Mouse (Mus musculus): ENCODE measurements around the gene Gak. TPM values are rescaled to one million over a fixed set of nuclear protein-coding genes. Genes with fewer than 3 reads are reported as not detected.

Gak gene
- total and polyA plus RNA-seq, 3 experiments, result 49.9 to 67.3 (median 65.2) TPM

- TF ChIP-seq CHD2 (IDR thresholded peaks at IDR 0.05; ENCODE audit: low read length), result no peak
- H3K27me3 ChIP-seq (replicated peaks), result peaks cover 59% of the 10 kb centered on the region
- no peak within 1 kb of the TSS for H3K4me3 ChIP-seq (replicated peaks in 1 of 3; ENCODE audit: low read depth in 2 of 3, low read length in 2 of 3, poor library complexity in 1 of 3)
- H3K36me3 ChIP-seq (replicated peaks in 1 of 2; ENCODE audit: control insufficient read depth in 1 of 2, insufficient read depth in 1 of 2, low read length in 1 of 2), result no peaks in the 10 kb centered on the region
- H3K27ac ChIP-seq (ENCODE audit: insufficient read depth, low read depth), result no peak within 1 kb of the TSS
- no peak within 1 kb of the TSS for H3K9ac ChIP-seq (ENCODE audit: insufficient read depth, low read depth)
- no peaks in the 10 kb centered on the region for H3K4me1 ChIP-seq (ENCODE audit: control insufficient read depth in 1 of 2, insufficient read depth in 2 of 2)
- dilution Hi-C loops (cut with MboI; ENCODE audit: extremely low pct_ligation_motif_present, extremely low pct_unique_long_range_greater_than_20kb, low sequenced_read_pairs), result no loop called here
- no peak within 1 kb of the TSS for H3K4me2 ChIP-seq (ENCODE audit: insufficient read depth, low read depth, poor library complexity, severe bottlenecking)
- H3K9me3 ChIP-seq (replicated peaks; ENCODE audit: low read length), result no peaks in the 10 kb centered on the region
- in situ Hi-C loops (cut with MboI; ENCODE audit: low pct_ligation_motif_present, low pct_unique_long_range_greater_than_20kb, low sequenced_read_pairs), result no loop called here
- no peaks in the 10 kb centered on the region for H3K79me2 ChIP-seq (replicated peaks; ENCODE audit: control insufficient read depth, extremely low read depth, insufficient read depth, poor library complexity, severe bottlenecking)
- DNase-seq (ENCODE audit: extremely low read depth), result peak; percentile 13
These were observed 79.9 kb downstream of the Gak start, which contains the start of gene Cplx1 for GRCm38 (mm10) chr5:108549489-108550206. TSS of gene Cplx1 (minus strand) at chr5:108550024.

GRCm38 (mm10) chr5:108549137-108549488 is 80.4 kb downstream of the Gak start:
- dilution Hi-C loops (cut with MboI; ENCODE audit: extremely low pct_ligation_motif_present, extremely low pct_unique_long_range_greater_than_20kb, low sequenced_read_pairs), result no loop called here
- H3K4me2 ChIP-seq (ENCODE audit: insufficient read depth, low read depth, poor library complexity, severe bottlenecking), result no peak overlapping the region
- H3K9ac ChIP-seq (ENCODE audit: insufficient read depth, low read depth), result no peak overlapping the region

GRCm38 (mm10) chr5:108547636-108548035 is 81.9 kb downstream of the Gak start:
- no peaks in the 10 kb centered on the region for H3K79me2 ChIP-seq (replicated peaks; ENCODE audit: control insufficient read depth, extremely low read depth, insufficient read depth, poor library complexity, severe bottlenecking)
- peaks cover 53% of the 10 kb centered on the region for H3K27me3 ChIP-seq (replicated peaks)
- in situ Hi-C loops (cut with MboI; ENCODE audit: low pct_ligation_motif_present, low pct_unique_long_range_greater_than_20kb, low sequenced_read_pairs), result no loop called here
- no peaks in the 10 kb centered on the region for H3K4me1 ChIP-seq (ENCODE audit: control insufficient read depth in 1 of 2, insufficient read depth in 2 of 2)
- H3K4me3 ChIP-seq (replicated peaks in 1 of 3; ENCODE audit: low read depth in 2 of 3, low read length in 2 of 3, poor library complexity in 1 of 3), result no peak overlapping the region
- H3K27ac ChIP-seq (ENCODE audit: insufficient read depth, low read depth), result no peak overlapping the region
- no peak for DNase-seq (ENCODE audit: extremely low read depth)
- no peak overlapping the region for H3K9ac ChIP-seq (ENCODE audit: insufficient read depth, low read depth)
- no peak overlapping the region for H3K4me2 ChIP-seq (ENCODE audit: insufficient read depth, low read depth, poor library complexity, severe bottlenecking)
- dilution Hi-C loops (cut with MboI; ENCODE audit: extremely low pct_ligation_motif_present, extremely low pct_unique_long_range_greater_than_20kb, low sequenced_read_pairs), result no loop called here
- H3K9me3 ChIP-seq (replicated peaks; ENCODE audit: low read length), result no peaks in the 10 kb centered on the region
- no peaks in the 10 kb centered on the region for H3K36me3 ChIP-seq (replicated peaks in 1 of 2; ENCODE audit: control insufficient read depth in 1 of 2, insufficient read depth in 1 of 2, low read length in 1 of 2)
- TF ChIP-seq CHD1 (IDR thresholded peaks at IDR 0.05; ENCODE audit: low read depth, low read length) (no peak), CTCF (conservative IDR thresholded peaks at IDR 0.05 in 1 of 2, IDR thresholded peaks at IDR 0.05 in 1 of 2; ENCODE audit: low read depth in 2 of 2, low read length in 2 of 2) (no peak), ZC3H11A (IDR thresholded peaks at IDR 0.05; ENCODE audit: low read depth, low read length) (no peak), ZNF384 (IDR thresholded peaks at IDR 0.05; ENCODE audit: low read depth, low read length) (no peak), TBP (conservative IDR thresholded peaks at IDR 0.05; ENCODE audit: low read depth, low read length) (no peak), MAZ (IDR thresholded peaks at IDR 0.05; ENCODE audit: low read depth, low read length) (no peak), MAFK (IDR thresholded peaks at IDR 0.05; ENCODE audit: insufficient replicate concordance, low read length) (no peak), ZMIZ1 (IDR thresholded peaks at IDR 0.05; ENCODE audit: low read depth, low read length) (no peak), HCFC1 (IDR thresholded peaks at IDR 0.05; ENCODE audit: low read depth, low read length) (no peak), PAX5 (IDR thresholded peaks at IDR 0.05; ENCODE audit: low read length) (no peak), USF1 (IDR thresholded peaks at IDR 0.05; ENCODE audit: low read depth, low read length) (no peak), GABPA (IDR thresholded peaks at IDR 0.05; ENCODE audit: insufficient replicate concordance, low read depth, low read length) (no peak), MXI1 (IDR thresholded peaks at IDR 0.05; ENCODE audit: low read depth, low read length) (no peak), EP300 (IDR thresholded peaks at IDR 0.05; ENCODE audit: low read length) (no peak), SMC3 (IDR thresholded peaks at IDR 0.05; ENCODE audit: low read depth, low read length) (no peak)

More at GRCm38 (mm10) chr5:108549137-108549488, 80.4 kb downstream of the Gak start:
- DNase-seq (ENCODE audit: extremely low read depth), result no peak
- no peak overlapping the region for H3K27ac ChIP-seq (ENCODE audit: insufficient read depth, low read depth)
- H3K36me3 ChIP-seq (replicated peaks in 1 of 2; ENCODE audit: control insufficient read depth in 1 of 2, insufficient read depth in 1 of 2, low read length in 1 of 2), result no peaks in the 10 kb centered on the region
- H3K79me2 ChIP-seq (replicated peaks; ENCODE audit: control insufficient read depth, extremely low read depth, insufficient read depth, poor library complexity, severe bottlenecking), result no peaks in the 10 kb centered on the region
- no peak for TF ChIP-seq ZKSCAN1 (IDR thresholded peaks at IDR 0.05; ENCODE audit: borderline replicate concordance, low read depth, low read length)
- TF ChIP-seq MXI1 (IDR thresholded peaks at IDR 0.05; ENCODE audit: low read depth, low read length), result no peak
- no peak for TF ChIP-seq GABPA (IDR thresholded peaks at IDR 0.05; ENCODE audit: insufficient replicate concordance, low read depth, low read length)
- no peak for TF ChIP-seq UBTF (IDR thresholded peaks at IDR 0.05; ENCODE audit: low read depth, low read length)
- no peak for TF ChIP-seq NRF1 (IDR thresholded peaks at IDR 0.05; ENCODE audit: low read depth, low read length)
- no peak for TF ChIP-seq IRF4 (IDR thresholded peaks at IDR 0.05; ENCODE audit: low read depth, low read length)
- TF ChIP-seq NELFE (IDR thresholded peaks at IDR 0.05; ENCODE audit: low read depth, low read length), result no peak
- no peak for TF ChIP-seq BHLHE40 (IDR thresholded peaks at IDR 0.05; ENCODE audit: low read depth, low read length)
- no peak for TF ChIP-seq EP300 (IDR thresholded peaks at IDR 0.05; ENCODE audit: low read length)
- no peak for TF ChIP-seq CHD2 (IDR thresholded peaks at IDR 0.05; ENCODE audit: low read length)
- TF ChIP-seq ZC3H11A (IDR thresholded peaks at IDR 0.05; ENCODE audit: low read depth, low read length), result no peak
- H3K4me1 ChIP-seq (ENCODE audit: control insufficient read depth in 1 of 2, insufficient read depth in 2 of 2), result no peaks in the 10 kb centered on the region
- in situ Hi-C loops (cut with MboI; ENCODE audit: low pct_ligation_motif_present, low pct_unique_long_range_greater_than_20kb, low sequenced_read_pairs), result no loop called here
- H3K27me3 ChIP-seq (replicated peaks), result peaks cover 58% of the 10 kb centered on the region
- H3K9me3 ChIP-seq (replicated peaks; ENCODE audit: low read length), result no peaks in the 10 kb centered on the region
- no peak overlapping the region for H3K4me3 ChIP-seq (replicated peaks in 1 of 3; ENCODE audit: low read depth in 2 of 3, low read length in 2 of 3, poor library complexity in 1 of 3)

Data from CH12.LX (cell line).